Mouse (Mus musculus) liver, embryonic 11.5 days (tissue): ENCODE measurements around the gene Cuedc2. TPM values are rescaled to one million over a fixed set of nuclear protein-coding genes. Genes with fewer than 3 reads are reported as not detected.

ENCODE experiments used
- ATAC-seq: fragments of 200-750 bp; cut with Nextera tagmentation; replicated peaks from 2 replicates; pipeline ENCODE4 v1.8.0; 2017; ENCODE audit warnings: moderate number of reproducible peaks, mild to moderate bottlenecking, moderate TSS enrichment, moderate library complexity; ENCODE audit not compliant: low FRiP score
- DNase-seq: peaks from one replicate; pipeline ENCODE4 v3.0.0-alpha.2; 2017; ENCODE audit warnings: low spot score
- H3K27ac ChIP-seq: fragments of 300-500 bp; sonication (generic); 2 replicates; pipeline ENCODE4 v1.5.1; 2014; ENCODE audit warnings: mild to moderate bottlenecking, low read depth, low read length, control low read depth
- H3K27me3 ChIP-seq: fragments of 300-500 bp; sonication (generic); replicated peaks from 2 replicates; pipeline ENCODE4 v1.6.1; 2014; ENCODE audit warnings: low read length, mixed read lengths; ENCODE audit not compliant: control insufficient read depth, insufficient read depth
- H3K36me3 ChIP-seq: fragments of 300-500 bp; sonication (generic); 2 replicates; pipeline ENCODE4 v1.6.1; 2014; ENCODE audit warnings: mild to moderate bottlenecking, low read length, moderate library complexity, mixed read lengths; ENCODE audit not compliant: control insufficient read depth, insufficient read depth
- H3K4me1 ChIP-seq: fragments of 300-500 bp; sonication (generic); replicated peaks from 2 replicates; pipeline ENCODE4 v1.6.1; 2014; ENCODE audit warnings: low read length, mixed read lengths; ENCODE audit not compliant: control insufficient read depth, insufficient read depth
- H3K4me2 ChIP-seq: fragments of 300-500 bp; sonication (generic); 2 replicates; pipeline ENCODE4 v1.6.1; 2014; ENCODE audit warnings: mild to moderate bottlenecking, control low read depth, moderate library complexity
- H3K4me3 ChIP-seq: fragments of 300-500 bp; sonication (generic); 2 replicates; pipeline ENCODE4 v1.5.1; 2014; ENCODE audit warnings: low read depth, low read length, control low read depth
- H3K9ac ChIP-seq: fragments of 300-500 bp; sonication (generic); 2 replicates; pipeline ENCODE4 v1.6.1; 2014; ENCODE audit warnings: low read depth, low read length, control low read depth
- H3K9me3 ChIP-seq: fragments of 300-500 bp; sonication (generic); 2 replicates; pipeline ENCODE4 v1.6.1; 2016; ENCODE audit warnings: low read length, inconsistent platforms, mixed read lengths; ENCODE audit not compliant: control insufficient read depth
- WGBS: fragments of 180-500 bp; shearing (Covaris S2); extraction: QIAGEN DNeasy Blood & Tissue Kit; methylation state at CpG from one replicate; pipeline ENCODE4 v1.1.7; 2014; 5-methylcytosine and 5-hydroxymethylcytosine counted together
- polyA plus RNA-seq: library from polyadenylated mRNA; unstranded; fragments of >200 nt; fragmentation: Nextera tagmentation; extraction: Ambion mirVana; gene quantifications from 2 replicates; pipeline ENCODE4 v1.2.1, GENCODE M21; 2014

Gene Cuedc2
- polyA plus RNA-seq, 1 experiment from 2014 or later, result 151 TPM

DNA sequence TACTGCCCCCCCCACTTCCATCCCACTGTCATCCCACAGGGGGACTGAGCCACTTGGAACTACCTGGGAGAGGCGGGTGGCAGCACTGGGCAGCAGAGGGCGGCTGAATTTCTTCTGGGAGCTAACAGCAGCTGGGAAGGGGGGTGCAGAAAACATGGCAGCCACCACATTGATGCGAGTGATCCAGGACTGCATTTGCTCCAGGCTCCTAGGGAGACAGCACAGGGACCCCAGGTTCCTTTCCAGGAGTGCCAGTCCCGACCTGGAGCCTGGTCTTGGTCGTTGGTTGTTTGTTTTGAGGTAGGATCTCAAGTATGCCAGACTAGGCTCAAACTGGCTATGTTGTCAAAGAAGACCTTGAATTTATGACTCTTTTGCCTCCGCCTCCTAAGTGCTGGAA is 24.9 kb downstream of the Cuedc2 start:
- no peaks in the 10 kb centered on the region for H3K9me3 ChIP-seq
- H3K27me3 ChIP-seq, result peaks cover 59% of the 10 kb centered on the region
- peak overlapping the region; percentile 65 for H3K9ac ChIP-seq
- peaks cover 52% of the 10 kb centered on the region for H3K4me1 ChIP-seq
- ATAC-seq, result no peak
- WGBS, result 71% methylated on average over 6 of the region's 6 CpGs
- no peak overlapping the region for H3K27ac ChIP-seq
- peak overlapping the region; percentile 35; the same call in 1 of the 2 replicates for H3K4me3 ChIP-seq
- H3K4me2 ChIP-seq, result peak overlapping the region; percentile 79
- peaks cover 13% of the 10 kb centered on the region for H3K36me3 ChIP-seq
- DNase-seq, result peak; percentile 32

DNA sequence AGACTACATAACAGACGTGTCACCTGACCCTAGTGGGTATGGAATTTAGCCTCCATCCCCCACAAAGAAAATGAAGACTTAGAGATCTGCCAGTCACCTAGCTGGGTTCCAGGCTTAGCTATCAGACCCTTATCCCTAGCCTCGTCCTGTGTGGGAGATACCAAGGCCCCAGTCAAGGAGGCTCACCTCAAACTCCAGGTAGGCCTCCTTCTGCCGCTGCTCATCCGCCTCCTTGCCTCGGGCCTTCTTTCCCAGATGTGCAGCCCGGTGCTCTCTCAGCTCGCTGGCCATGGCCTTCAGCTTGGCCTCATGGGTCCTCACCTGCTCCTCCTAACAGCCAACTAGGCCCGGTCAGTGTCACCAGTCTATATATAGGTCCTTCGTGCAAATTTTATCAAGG is 25.4 kb downstream of the Cuedc2 start:
- peaks cover 59% of the 10 kb centered on the region for H3K27me3 ChIP-seq
- ATAC-seq, result no peak
- peaks cover 13% of the 10 kb centered on the region for H3K36me3 ChIP-seq
- peak overlapping the region; percentile 79; the same call in 1 of the 2 replicates for H3K4me2 ChIP-seq
- H3K4me3 ChIP-seq, result no peak overlapping the region
- H3K27ac ChIP-seq, result peak overlapping the region; percentile 32; the same call in 1 of the 2 replicates
- 86% methylated on average over 9 of the region's 9 CpGs for WGBS
- no peak overlapping the region for H3K9ac ChIP-seq
- H3K9me3 ChIP-seq, result no peaks in the 10 kb centered on the region
- peaks cover 52% of the 10 kb centered on the region for H3K4me1 ChIP-seq
- no peak for DNase-seq

DNA sequence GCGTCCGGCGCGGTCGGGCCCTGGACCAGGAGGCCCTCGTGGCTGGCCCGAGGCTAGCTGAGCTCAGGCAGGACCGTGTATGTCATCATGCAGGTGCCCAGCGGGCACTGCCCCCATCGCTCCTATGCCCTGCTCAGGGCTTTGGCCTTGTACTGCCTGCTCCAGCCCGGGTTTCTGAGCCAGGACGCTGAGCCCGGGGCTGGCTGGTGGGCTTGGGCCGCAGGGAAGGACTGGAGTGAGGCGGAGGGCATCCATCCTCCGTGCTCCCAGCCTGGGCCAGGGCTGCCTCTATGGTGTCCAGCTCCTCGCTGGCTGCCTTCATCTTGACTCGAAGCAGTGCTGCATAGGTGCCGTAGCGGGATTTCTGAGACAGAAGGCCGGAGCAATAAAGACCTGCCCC is 25.9 kb downstream of the Cuedc2 start:
- no peak overlapping the region for H3K4me2 ChIP-seq
- peaks cover 13% of the 10 kb centered on the region for H3K36me3 ChIP-seq
- 0 out of 2 replicates have a peak overlapping the region, but pooled peaks have one; percentile 32 for H3K27ac ChIP-seq
- ATAC-seq (no peak), DNase-seq (peak; percentile 31)
- WGBS, result 89% methylated on average over 21 of the region's 21 CpGs
- no peak overlapping the region for H3K9ac ChIP-seq
- no peak overlapping the region for H3K4me3 ChIP-seq
- peaks cover 47% of the 10 kb centered on the region for H3K4me1 ChIP-seq
- no peaks in the 10 kb centered on the region for H3K9me3 ChIP-seq
- peaks cover 54% of the 10 kb centered on the region for H3K27me3 ChIP-seq

DNA sequence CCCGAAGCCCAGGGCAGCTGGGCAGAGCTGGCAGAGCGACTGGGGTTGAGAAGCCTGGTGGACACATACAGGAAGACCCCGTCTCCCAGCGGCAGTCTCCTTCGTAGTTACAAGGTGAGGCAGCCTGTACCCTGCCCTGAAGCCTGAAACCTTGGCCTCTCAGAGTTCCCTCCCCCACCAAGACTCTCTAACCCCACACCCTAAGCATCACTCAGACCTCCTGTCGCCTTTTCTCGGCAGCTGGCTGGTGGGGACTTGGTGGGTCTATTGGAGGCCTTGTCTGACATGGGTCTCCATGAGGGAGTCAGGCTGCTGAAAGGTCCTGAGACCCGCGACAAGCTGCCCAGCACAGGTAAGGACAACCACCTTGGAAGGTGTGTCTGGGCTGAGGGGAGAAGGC is 27.2 kb downstream of the Cuedc2 start:
- H3K27ac ChIP-seq, result no peak overlapping the region
- DNase-seq (peak; percentile 28), ATAC-seq (no peak)
- peaks cover 48% of the 10 kb centered on the region for H3K27me3 ChIP-seq
- peaks cover 13% of the 10 kb centered on the region for H3K36me3 ChIP-seq
- no peak overlapping the region for H3K9ac ChIP-seq
- peaks cover 36% of the 10 kb centered on the region for H3K4me1 ChIP-seq
- H3K9me3 ChIP-seq, result no peaks in the 10 kb centered on the region
- 91% methylated on average over 9 of the region's 9 CpGs for WGBS
- no peak overlapping the region for H3K4me2 ChIP-seq
- H3K4me3 ChIP-seq, result no peak overlapping the region

DNA sequence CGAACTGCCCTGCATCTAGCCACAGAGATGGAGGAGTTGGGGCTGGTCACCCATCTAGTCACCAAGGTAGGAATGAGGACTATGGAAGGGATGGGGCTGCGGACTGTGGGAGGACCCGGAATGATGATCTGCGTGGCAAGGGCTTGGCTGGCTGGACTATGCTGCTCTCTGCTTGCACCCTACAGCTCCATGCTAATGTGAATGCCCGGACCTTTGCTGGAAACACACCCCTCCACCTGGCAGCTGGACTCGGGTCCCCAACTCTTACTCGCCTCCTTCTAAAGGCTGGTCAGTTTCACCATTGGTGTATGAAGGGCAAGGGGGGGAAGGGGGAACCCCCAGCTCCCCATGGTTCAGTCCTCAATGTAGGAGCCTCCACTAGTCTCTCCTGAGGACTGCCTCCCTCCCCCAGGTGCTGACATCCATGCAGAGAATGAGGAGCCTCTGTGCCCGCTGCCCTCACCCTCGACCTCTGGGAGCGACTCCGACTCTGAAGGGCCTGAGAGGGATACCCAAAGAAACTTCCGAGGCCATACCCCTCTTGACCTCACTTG is 28.1 kb downstream of the Cuedc2 start:
- Histone ChIP-seq H3K27me3 (peaks cover 38% of the 10 kb centered on the region), H3K9ac (no peak overlapping the region), H3K36me3 (peaks cover 13% of the 10 kb centered on the region), H3K4me1 (peaks cover 32% of the 10 kb centered on the region), H3K9me3 (no peaks in the 10 kb centered on the region), H3K4me3 (no peak overlapping the region), H3K27ac (no peak overlapping the region), H3K4me2 (no peak overlapping the region)
- 90% methylated on average over 12 of the region's 12 CpGs for WGBS
- peak; percentile 30 for DNase-seq
- no peak for ATAC-seq

DNA sequence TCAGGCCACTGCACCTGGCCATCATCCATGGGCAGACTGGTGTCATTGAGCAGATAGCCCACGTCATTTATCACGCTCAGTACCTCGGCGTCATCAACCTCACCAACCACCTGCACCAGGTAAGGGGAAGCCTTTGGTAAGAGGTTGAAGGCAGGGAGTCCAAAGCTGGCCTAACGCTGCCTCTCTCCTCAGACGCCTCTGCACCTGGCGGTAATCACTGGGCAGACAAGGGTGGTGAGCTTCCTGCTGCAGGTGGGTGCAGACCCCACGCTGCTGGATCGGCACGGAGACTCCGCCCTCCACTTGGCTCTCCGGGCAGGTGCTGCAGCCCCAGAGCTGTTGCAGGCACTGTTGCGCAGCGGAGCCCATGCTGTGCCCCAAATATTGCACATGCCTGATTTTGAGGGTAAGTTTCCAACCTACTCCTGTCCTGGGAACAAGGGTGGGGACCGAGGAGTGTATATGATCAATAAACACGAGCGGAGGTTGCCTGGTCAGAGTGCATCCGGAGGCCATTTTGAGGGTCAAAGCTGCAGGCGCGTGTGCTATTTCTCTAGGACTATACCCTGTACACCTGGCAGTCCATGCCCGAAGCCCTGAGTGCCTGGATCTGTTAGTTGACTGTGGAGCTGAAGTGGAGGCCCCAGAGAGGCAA is 28.7 kb downstream of the Cuedc2 start:
- Histone ChIP-seq H3K4me2 (no peak overlapping the region; the same call in 1 of the 2 replicates), H3K9me3 (no peaks in the 10 kb centered on the region), H3K4me3 (no peak overlapping the region), H3K27ac (no peak overlapping the region), H3K36me3 (peaks cover 13% of the 10 kb centered on the region), H3K9ac (no peak overlapping the region), H3K27me3 (peaks cover 33% of the 10 kb centered on the region), H3K4me1 (peaks cover 30% of the 10 kb centered on the region)
- ATAC-seq (no peak), DNase-seq (peak; percentile 31)
- 78% methylated on average over 21 of the region's 21 CpGs for WGBS

DNA sequence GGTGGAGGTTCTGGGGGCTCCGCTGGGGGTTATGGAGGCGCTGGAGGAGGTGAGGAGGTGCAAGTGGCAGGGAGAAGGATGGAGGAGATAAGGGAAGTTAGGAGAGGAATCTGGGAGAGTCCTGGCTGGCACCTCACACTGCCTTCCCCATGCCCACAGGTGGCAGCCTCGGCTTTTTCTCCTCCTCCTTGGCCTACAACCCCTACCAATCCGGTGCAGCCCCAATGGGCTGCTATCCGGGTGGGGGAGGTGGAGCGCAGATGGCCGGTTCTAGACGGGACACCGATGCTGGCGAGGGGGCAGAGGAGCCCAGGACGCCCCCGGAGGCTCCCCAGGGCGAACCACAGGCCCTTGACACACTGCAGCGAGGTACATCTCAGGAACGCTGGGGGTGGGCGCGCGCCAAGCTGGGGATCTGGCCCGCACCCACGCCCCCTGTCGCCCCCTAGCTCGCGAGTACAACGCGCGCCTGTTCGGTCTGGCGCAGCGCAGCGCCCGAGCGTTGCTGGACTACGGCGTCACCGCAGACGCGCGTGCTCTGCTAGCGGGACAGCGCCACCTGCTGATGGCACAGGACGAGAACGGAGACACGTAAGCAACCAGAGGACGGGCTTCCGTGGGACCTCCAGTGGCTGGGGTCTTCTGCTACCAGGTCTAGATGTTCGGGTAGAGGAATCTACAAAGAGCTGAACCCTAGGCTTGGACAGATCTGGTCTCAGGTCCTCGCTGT is 29.6 kb downstream of the Cuedc2 start:
- WGBS, result 2% methylated on average over 47 of the region's 47 CpGs
- Histone ChIP-seq H3K27me3 (peaks cover 27% of the 10 kb centered on the region), H3K27ac (no peak overlapping the region)

DNA sequence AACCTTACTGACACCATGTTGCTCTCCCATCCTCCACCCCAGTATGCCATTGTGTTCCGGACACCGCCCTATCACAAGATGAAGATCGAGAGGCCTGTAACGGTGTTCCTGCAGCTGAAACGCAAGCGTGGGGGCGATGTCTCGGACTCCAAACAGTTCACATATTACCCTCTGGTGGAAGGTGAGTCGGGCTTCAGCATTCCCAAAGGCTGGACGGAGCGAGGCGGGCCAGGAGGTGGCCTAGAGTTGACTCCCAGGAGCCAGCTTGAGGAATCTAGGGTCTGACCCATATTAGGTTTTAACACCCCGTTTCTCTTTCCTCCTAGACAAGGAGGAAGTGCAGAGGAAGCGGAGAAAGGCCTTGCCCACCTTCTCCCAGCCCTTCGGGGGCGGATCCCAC is 30.2 kb downstream of the Cuedc2 start:
- Histone ChIP-seq H3K4me2 (peak overlapping the region; percentile 95), H3K36me3 (peaks cover 13% of the 10 kb centered on the region), H3K27ac (no peak overlapping the region), H3K27me3 (peaks cover 23% of the 10 kb centered on the region), H3K9ac (peak overlapping the region; percentile 69; the same call in 1 of the 2 replicates), H3K4me1 (peaks cover 16% of the 10 kb centered on the region), H3K9me3 (no peaks in the 10 kb centered on the region), H3K4me3 (peak overlapping the region; percentile 52; the same call in 1 of the 2 replicates)
- 62% methylated on average over 16 of the region's 16 CpGs for WGBS
- DNase-seq (peak; percentile 33), ATAC-seq (no peak)

More for the DNA sequence above, 29.6 kb downstream of the Cuedc2 start:
- peaks cover 13% of the 10 kb centered on the region for H3K36me3 ChIP-seq
- H3K9me3 ChIP-seq, result no peaks in the 10 kb centered on the region
- peak overlapping the region; percentile 95 for H3K4me2 ChIP-seq
- DNase-seq (peak; percentile 83), ATAC-seq (0 out of 2 replicates have a peak, but pooled peaks have one; percentile 8)
- peak overlapping the region; percentile 52 for H3K4me3 ChIP-seq
- H3K9ac ChIP-seq, result peak overlapping the region; percentile 69
- H3K4me1 ChIP-seq, result peaks cover 21% of the 10 kb centered on the region
